Mouse (Mus musculus) brain, embryonic 14.5 days (tissue): ENCODE results near the gene Hint2.

ENCODE experiments used
- CTCF ChIP-seq: fragments of 200-500 bp; IDR thresholded peaks from 2 replicates; pipeline ENCODE4 v1.5.1; 2012; ENCODE audit warnings: inconsistent platforms, mild to moderate bottlenecking, moderate library complexity, borderline replicate concordance; ENCODE audit not compliant: insufficient read depth, insufficient read length; ENCODE audit errors: extremely low read depth
- POLR2A ChIP-seq: fragments of 200-500 bp; IDR thresholded peaks from 2 replicates; pipeline ENCODE4 v1.6.1; 2012; ENCODE audit warnings: mild to moderate bottlenecking, inconsistent platforms, borderline replicate concordance; ENCODE audit not compliant: poor library complexity, insufficient read depth, insufficient read length, severe bottlenecking; ENCODE audit errors: extremely low read depth

- no peak for TF ChIP-seq CTCF
- no peak for TF ChIP-seq POLR2A
Observed at GRCm38 (mm10) chr4:43673703-43674102, 17.4 kb upstream of the Hint2 start.
